Mouse (Mus musculus) hindbrain, embryonic 10.5 days (tissue): ENCODE data around the gene Acss1. TPM values are rescaled to one million over a fixed set of nuclear protein-coding genes. Genes with fewer than 3 reads are reported as not detected.

Source experiments
- DNase-seq: peaks from one replicate; pipeline ENCODE4 v3.0.0-alpha.2; 2017; ENCODE audit warnings: low spot score
- H3K27ac ChIP-seq: fragments of 300-500 bp; sonication (generic); 2 replicates; pipeline ENCODE4 v1.5.1; 2016; ENCODE audit warnings: mild to moderate bottlenecking, moderate library complexity
- H3K27me3 ChIP-seq: fragments of 300-500 bp; sonication (generic); 2 replicates; pipeline ENCODE4 v1.6.1; 2016; ENCODE audit warnings: mild to moderate bottlenecking; ENCODE audit not compliant: poor library complexity, insufficient read depth, severe bottlenecking
- H3K36me3 ChIP-seq: fragments of 300-500 bp; sonication (generic); 2 replicates; pipeline ENCODE4 v1.6.1; 2016; ENCODE audit warnings: mild to moderate bottlenecking, moderate library complexity
- H3K4me1 ChIP-seq: fragments of 300-500 bp; sonication (generic); replicated peaks from 2 replicates; pipeline ENCODE4 v1.6.1; 2016; ENCODE audit warnings: mild to moderate bottlenecking
- H3K4me3 ChIP-seq: fragments of 300-500 bp; sonication (generic); 2 replicates; pipeline ENCODE4 v1.5.1; 2016; ENCODE audit warnings: mild to moderate bottlenecking, moderate library complexity
- H3K9me3 ChIP-seq: fragments of 300-500 bp; sonication (generic); 2 replicates; pipeline ENCODE4 v1.6.1; 2016; ENCODE audit warnings: mild to moderate bottlenecking, moderate library complexity
- WGBS: fragments of 180-500 bp; shearing (Covaris S2); methylation state at CpG from one replicate; pipeline ENCODE4 v1.1.7; 2016; 5-methylcytosine and 5-hydroxymethylcytosine counted together
- polyA plus RNA-seq: library from polyadenylated mRNA; unstranded; fragments of >200 nt; fragmentation: Nextera tagmentation; extraction: Ambion mirVana; gene quantifications from 2 replicates; pipeline ENCODE4 v1.2.1, GENCODE M21; 2016

Gene Acss1
- polyA plus RNA-seq, 1 experiment from 2014 or later = 34.1 TPM

GRCm38 (mm10) chr2:150572463-150572862 is 95.8 kb downstream of the Acss1 start:
- H3K9me3 ChIP-seq = no peaks in the 10 kb centered on the region
- H3K27ac ChIP-seq = no peak overlapping the region
- no peak overlapping the region for H3K4me3 ChIP-seq
- no peaks in the 10 kb centered on the region for H3K27me3 ChIP-seq
- no peaks in the 10 kb centered on the region for H3K4me1 ChIP-seq
- DNase-seq = no peak
- WGBS = 84% methylated on average over 3 of the region's 3 CpGs
- H3K36me3 ChIP-seq = no peaks in the 10 kb centered on the region

- no peak overlapping the region for H3K27ac ChIP-seq
- no peaks in the 10 kb centered on the region for H3K36me3 ChIP-seq
- H3K27me3 ChIP-seq = no peaks in the 10 kb centered on the region
- 78% methylated on average over 2 of the region's 2 CpGs for WGBS
- H3K9me3 ChIP-seq = no peaks in the 10 kb centered on the region
- DNase-seq = no peak
- no peaks in the 10 kb centered on the region for H3K4me1 ChIP-seq
- no peak overlapping the region for H3K4me3 ChIP-seq
These were observed 97.5 kb downstream of the Acss1 start for GRCm38 (mm10) chr2:150570761-150571160.

GRCm38 (mm10) chr2:150569847-150570590 is 98.3 kb downstream of the Acss1 start, which contains the start of gene Cst7:
TSS of gene Cst7 (plus strand) at chr2:150570415.
- no peak for DNase-seq
- WGBS = 83% methylated on average over 11 of the region's 11 CpGs
- H3K27ac ChIP-seq = no peak within 1 kb of the TSS

More at GRCm38 (mm10) chr2:150569847-150570590, 98.3 kb downstream of the Acss1 start, which contains the start of gene Cst7:
- Histone ChIP-seq H3K9me3 (no peaks in the 10 kb centered on the region), H3K4me3 (no peak within 1 kb of the TSS), H3K4me1 (no peaks in the 10 kb centered on the region), H3K27me3 (no peaks in the 10 kb centered on the region), H3K36me3 (no peaks in the 10 kb centered on the region)

Other genes with a start within 250 kb of the Acss1 start
- 6.1 and 9.6 TPM in 2 replicates for gene Zfp442, start 217.0 kb downstream of the Acss1 start, polyA plus RNA-seq
- 0.07 TPM in 1 of 2 replicates, not detected in the other for gene Zfp345, start 183.4 kb downstream of the Acss1 start, polyA plus RNA-seq
- 0.22 and 0.26 TPM in 2 replicates for gene Cst7, start 98.1 kb downstream of the Acss1 start, polyA plus RNA-seq
- 32.2 and 39.1 TPM in 2 replicates for gene Apmap, start 59.9 kb downstream of the Acss1 start, polyA plus RNA-seq
- gene Vsx1, start 20.9 kb upstream of the Acss1 start, polyA plus RNA-seq = 1.0 TPM in 2 replicates
- 35.6 and 37.3 TPM in 2 replicates for gene Entpd6, start 80.5 kb upstream of the Acss1 start, polyA plus RNA-seq
- gene Pygb, start 118.2 kb upstream of the Acss1 start, polyA plus RNA-seq = 61.1 and 62.1 TPM in 2 replicates
- 52.4 and 55.4 TPM in 2 replicates for gene Abhd12, start 236.2 kb upstream of the Acss1 start, polyA plus RNA-seq
- 67.5 and 69.8 TPM in 2 replicates for gene Gins1, start 236.9 kb upstream of the Acss1 start, polyA plus RNA-seq